Mouse (Mus musculus) urinary bladder, postnatal 14 days (tissue): ENCODE results near the gene Dennd1a.
A peak's percentile ranks its signal among the peaks of the same experiment; 100 is the strongest.

Source experiments
- DNase-seq: peaks from one replicate; pipeline ENCODE4 v3.0.0; 2021; ENCODE audit warnings: low spot score

Dennd1a gene

GRCm38 (mm10) chr2:37771618-37772285 is 515.4 kb downstream of the Dennd1a start:
- peak; percentile 87 for DNase-seq

GRCm38 (mm10) chr2:37769793-37770192 is 517.4 kb downstream of the Dennd1a start:
- DNase-seq, result no peak

- DNase-seq, result no peak
These were observed 518.3 kb downstream of the Dennd1a start for GRCm38 (mm10) chr2:37768903-37769302.

- no peak for DNase-seq
These were observed 519.5 kb downstream of the Dennd1a start for GRCm38 (mm10) chr2:37767739-37768138.

- no peak for DNase-seq
These were observed 520.1 kb downstream of the Dennd1a start for GRCm38 (mm10) chr2:37767080-37767547.

GRCm38 (mm10) chr2:37766027-37766761 is 521.0 kb downstream of the Dennd1a start:
- DNase-seq, result no peak

- DNase-seq, result no peak
These were observed 522.1 kb downstream of the Dennd1a start for GRCm38 (mm10) chr2:37765082-37765483.

GRCm38 (mm10) chr2:37764514-37764913 is 522.7 kb downstream of the Dennd1a start:
- no peak for DNase-seq

- DNase-seq, result no peak
These were observed 523.6 kb downstream of the Dennd1a start for GRCm38 (mm10) chr2:37763638-37764037.

GRCm38 (mm10) chr2:37760633-37761032 is 526.6 kb downstream of the Dennd1a start:
- no peak for DNase-seq

- no peak for DNase-seq
These were observed 528.7 kb downstream of the Dennd1a start for GRCm38 (mm10) chr2:37758343-37759015.

- DNase-seq, result no peak
These were observed 529.4 kb downstream of the Dennd1a start for GRCm38 (mm10) chr2:37757784-37758183.

- no peak for DNase-seq
These were observed 530.2 kb downstream of the Dennd1a start for GRCm38 (mm10) chr2:37757016-37757415.

- no peak for DNase-seq
These were observed 530.8 kb downstream of the Dennd1a start for GRCm38 (mm10) chr2:37756220-37756930.

GRCm38 (mm10) chr2:37751114-37751513 is 536.1 kb downstream of the Dennd1a start:
- DNase-seq, result peak; percentile 70

- DNase-seq, result no peak
These were observed 537.9 kb downstream of the Dennd1a start for GRCm38 (mm10) chr2:37749323-37749722.
